Mouse (Mus musculus): ENCODE results near the gene Smarcc1.

GRCm38 (mm10) chr9:110170858-110171257 is 53.4 kb downstream of the Smarcc1 start:
- TF ChIP-seq CTCF (IDR thresholded peaks at IDR 0.05; ENCODE audit: borderline replicate concordance, control insufficient read depth, extremely low read depth, insufficient read depth, low read length, poor library complexity): no peak
- no peak for TF ChIP-seq POLR2A (IDR thresholded peaks at IDR 0.05; ENCODE audit: control insufficient read depth, extremely low read depth, insufficient read depth, low read length, poor library complexity)

Measured in thymus, adult 2 months (tissue).